Mouse (Mus musculus): ENCODE measurements at regions not wholly inside any gene's neighbourhood (a gene's known extent, or its start where the extent isn't known, plus 50 kb on each side); places are given as distances from the start of the nearest gene placed in this dataset.

DNA sequence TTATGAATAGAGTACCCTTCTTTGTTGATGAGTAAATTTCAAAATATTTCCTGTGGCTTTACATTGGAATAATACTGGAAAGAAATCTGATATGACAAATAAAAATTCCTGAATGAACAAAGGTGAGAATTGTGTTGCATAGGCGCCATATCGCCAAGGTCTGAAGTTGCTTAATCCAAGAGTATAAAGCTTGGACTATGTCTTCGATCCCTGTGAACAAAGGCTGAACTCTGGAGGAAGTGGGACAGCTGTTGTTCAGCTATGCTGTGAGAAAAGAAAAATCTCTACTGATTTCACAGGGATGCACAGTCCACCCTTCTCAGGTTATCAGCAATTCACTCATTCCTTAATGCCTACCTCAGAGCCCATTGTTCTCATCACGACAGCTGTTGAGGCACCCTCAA, 319.3 kb upstream of the Gm9747 start:
- no peak for TF ChIP-seq CTCF (IDR thresholded peaks at IDR 0.05; ENCODE audit: borderline replicate concordance, extremely low read depth, insufficient read depth, insufficient read length)
- TF ChIP-seq POLR2A (IDR thresholded peaks at IDR 0.05; ENCODE audit: borderline replicate concordance, extremely low read depth, insufficient read depth, insufficient read length, poor library complexity, severe bottlenecking) = no peak
